Mouse (Mus musculus) frontal cortex, postnatal 14 days (tissue): Measurements from ENCODE around the gene Ube2j1.

Experiments used
- DNase-seq, 2 experiments: peaks; one replicate each; pipeline ENCODE4 v3.0.0; 2022; ENCODE audit warnings: low spot score in 2 of 2

Ube2j1 gene

DNA sequence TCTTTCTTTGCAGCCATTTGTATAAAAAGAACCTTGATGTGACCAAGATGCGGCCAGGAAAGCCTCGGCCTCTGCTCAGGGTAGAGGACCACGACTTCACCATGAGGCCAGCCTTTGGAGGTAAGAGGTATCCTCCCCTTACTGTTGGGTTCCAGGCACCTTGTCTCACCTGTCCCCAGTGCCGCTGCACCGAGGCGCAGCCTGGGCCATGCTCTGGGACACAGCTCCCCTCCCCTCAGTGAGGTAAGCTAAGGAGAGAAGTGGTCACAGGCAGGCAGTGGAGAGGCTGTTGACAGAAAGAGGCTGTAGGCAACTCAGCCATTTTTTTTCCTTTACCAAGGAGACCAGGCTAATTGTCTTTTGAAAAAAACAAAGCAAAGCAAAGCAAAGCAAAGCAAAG, 40.1 kb downstream of the Ube2j1 start:
- DNase-seq: no peak

- DNase-seq: no peak
Measured at GRCm38 (mm10) chr4:33072526-33073161, 41.4 kb downstream of the Ube2j1 start.

GRCm38 (mm10) chr4:33074406-33074805, 43.2 kb downstream of the Ube2j1 start:
- no peak for DNase-seq

DNA sequence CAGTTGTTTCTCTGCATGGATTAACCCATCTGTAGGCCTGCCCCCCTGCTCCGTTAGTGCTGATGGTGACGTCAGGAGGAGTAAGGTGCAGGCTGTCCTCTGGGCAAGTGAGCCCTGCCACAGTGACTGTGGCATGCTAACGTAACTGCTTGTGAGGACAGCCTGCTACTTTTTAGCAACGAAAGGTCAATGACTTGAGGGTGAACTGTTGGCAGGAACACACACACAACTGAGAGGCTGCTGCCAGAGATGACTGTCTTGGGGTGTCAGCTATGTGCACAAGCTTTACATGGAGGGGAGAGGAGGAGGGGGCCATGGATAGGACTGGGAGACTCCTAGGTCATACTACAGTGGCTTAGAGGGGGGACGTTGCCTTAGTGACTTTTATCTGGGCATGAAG, 43.6 kb downstream of the Ube2j1 start:
- DNase-seq: no peak

- no peak for DNase-seq
Measured at GRCm38 (mm10) chr4:33075776-33076524, 44.7 kb downstream of the Ube2j1 start.

DNA sequence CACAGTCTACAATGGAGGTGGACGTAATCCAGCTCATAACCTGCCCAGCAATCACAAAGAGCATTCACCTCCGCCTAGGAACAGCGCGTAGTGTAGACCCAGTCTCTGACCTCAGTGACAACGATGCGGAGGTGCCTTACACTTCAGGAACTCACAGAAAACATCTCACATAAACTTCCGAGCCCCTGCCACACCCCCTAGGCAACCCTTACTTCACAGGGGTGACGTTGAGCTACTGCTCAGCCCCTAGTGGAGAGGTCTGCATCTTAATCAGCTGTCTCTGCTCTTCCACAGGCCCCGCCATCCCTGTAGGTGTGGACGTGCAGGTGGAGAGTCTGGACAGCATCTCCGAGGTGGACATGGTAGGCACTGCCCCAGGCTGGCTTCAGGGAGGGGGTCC, 45.9 kb downstream of the Ube2j1 start:
- DNase-seq: no peak

- DNase-seq: no peak
Measured at GRCm38 (mm10) chr4:33077724-33078123, 46.5 kb downstream of the Ube2j1 start.

GRCm38 (mm10) chr4:33078492-33078891, 47.3 kb downstream of the Ube2j1 start:
- DNase-seq: no peak

DNA sequence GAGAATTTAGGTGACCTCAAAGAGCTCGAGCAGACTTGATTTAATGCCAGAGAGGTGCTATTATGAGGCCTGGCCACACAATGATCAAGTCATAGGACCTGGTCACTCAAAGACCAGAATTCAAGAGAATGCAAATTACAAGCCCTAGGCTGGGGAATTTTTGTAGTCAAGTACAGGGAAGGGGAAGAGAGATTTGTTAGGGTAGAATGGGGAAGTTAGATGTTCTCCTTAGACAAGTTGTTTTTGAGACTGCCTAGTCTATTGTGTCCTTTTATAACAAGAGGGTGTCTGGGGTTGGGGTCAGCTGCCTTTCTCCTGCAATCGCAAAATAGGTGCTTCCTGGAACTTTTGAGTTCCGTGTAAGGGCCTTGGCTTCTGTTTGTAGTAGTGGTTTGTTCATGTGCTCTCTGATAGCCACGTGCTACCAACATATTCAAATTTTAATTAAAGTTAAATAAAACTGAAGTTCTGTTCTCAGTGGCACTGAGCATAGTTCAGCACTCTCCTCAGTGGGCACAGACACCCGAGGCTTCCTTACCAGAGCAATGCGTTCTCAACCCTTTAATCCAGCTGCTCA, 68.0 kb downstream of the Ube2j1 start:
- no peak for DNase-seq
